Mouse (Mus musculus) liver, adult 2 months (tissue): ENCODE results near the gene Themis.

Experiments used
- CTCF ChIP-seq: fragments of 200-500 bp; IDR thresholded peaks from 2 replicates; pipeline ENCODE4 v1.5.1; 2011; ENCODE audit warnings: low read depth, low read length, control low read depth
- POLR2A ChIP-seq: fragments of 200-500 bp; IDR thresholded peaks from 2 replicates; pipeline ENCODE4 v1.6.1; 2011; ENCODE audit warnings: low read length, control low read depth; ENCODE audit not compliant: insufficient read depth; ENCODE audit errors: extremely low read depth

DNA sequence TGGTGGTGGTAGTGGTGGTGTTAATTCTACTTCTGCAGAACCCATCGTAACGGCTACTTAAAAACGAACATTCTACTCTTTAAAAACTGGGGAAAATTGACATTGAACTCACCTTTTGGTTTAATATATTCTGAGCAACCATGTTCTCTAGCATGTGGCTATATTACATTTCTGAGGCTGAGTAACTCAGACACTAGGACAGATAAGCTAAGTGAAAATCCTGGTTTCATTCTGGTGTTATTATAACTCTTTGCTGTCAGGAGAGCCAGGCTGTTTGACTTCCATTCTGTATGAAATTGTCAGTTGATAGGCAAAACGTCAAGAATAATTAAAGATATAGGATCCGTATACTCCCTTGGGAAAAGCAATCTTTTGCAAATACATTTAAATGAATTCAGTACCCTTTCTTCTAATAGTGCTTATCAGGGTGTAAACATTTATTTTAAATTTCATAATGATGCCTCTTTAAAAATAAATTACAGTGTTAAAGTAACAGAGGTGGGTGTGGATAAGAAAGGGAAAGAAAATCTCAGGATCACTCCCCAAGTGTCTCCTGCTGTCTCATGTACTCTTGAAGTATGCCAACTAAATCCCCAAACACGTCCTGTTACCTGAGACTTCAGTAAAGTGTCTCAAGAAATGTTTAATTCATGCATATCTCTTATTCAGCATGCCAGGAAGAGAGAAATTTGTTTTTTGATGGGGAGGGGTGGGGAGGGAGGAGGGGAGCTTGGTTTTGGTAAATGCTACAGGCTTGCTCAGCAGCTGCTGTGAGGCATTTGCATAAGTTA is 18.9 kb upstream of the Themis start:
- TF ChIP-seq CTCF, result no peak
- TF ChIP-seq POLR2A, result no peak
